Mouse (Mus musculus) B cell, adult 62 days (primary cell): ENCODE data around the gene Sned1. TPM values are rescaled to one million over a fixed set of nuclear protein-coding genes. Genes with fewer than 3 reads are reported as not detected.

Experiments
- total RNA-seq: library from RNA; stranded (reverse); gene quantifications from 4 replicates; pipeline ENCODE4 v1.2.4, GENCODE M21; 2023

Gene Sned1
- 0.43 to 2.4 TPM (median 1.1 TPM) in 4 replicates for total RNA-seq

GRCm38 (mm10) chr1:93235576-93236544 is at the start of gene Sned1:
Gene Sned1 (plus strand): TSS chr1:93235841.

GRCm38 (mm10) chr1:93305581-93306337 is 70.1 kb downstream of the Sned1 start, which contains the start of gene Mterf4:
Gene Mterf4 (minus strand): TSS chr1:93305915.

GRCm38 (mm10) chr1:93342648-93343503 is 107.2 kb downstream of the Sned1 start, which contains the start of the genes Ppp1r7 and Pask:
Gene Ppp1r7 (plus strand): TSS chr1:93342854.
Gene Pask (minus strand): TSS chr1:93343482.

Other genes with a start within 250 kb of the Sned1 start
- gene Aqp12, start 229.5 kb upstream of the Sned1 start, total RNA-seq: not detected in 4 replicates
- gene Kif1a, start 133.9 kb upstream of the Sned1 start, total RNA-seq: not detected in 4 replicates
- gene Agxt, start 100.6 kb upstream of the Sned1 start, total RNA-seq: not detected in 4 replicates
- gene 2310007B03Rik, start 74.9 kb upstream of the Sned1 start, total RNA-seq: not detected in 4 replicates
- not detected in 4 replicates for gene Crocc2, start 67.1 kb upstream of the Sned1 start, total RNA-seq
- gene Mterf4, start 70.1 kb downstream of the Sned1 start, total RNA-seq: 16.5 to 21.4 TPM (median 19.2 TPM) in 4 replicates
- gene Ppp1r7, start 107.0 kb downstream of the Sned1 start, total RNA-seq: 27.4 to 33.4 TPM (median 29.0 TPM) in 4 replicates
- 0.79 to 3.9 TPM (median 1.3 TPM) in 4 replicates for gene Pask, start 107.6 kb downstream of the Sned1 start, total RNA-seq
- gene Ano7, start 138.1 kb downstream of the Sned1 start, total RNA-seq: 0.18 to 1.1 TPM (median 0.88 TPM) in 4 replicates
- 119 to 141 TPM (median 126 TPM) in 4 replicates for gene Hdlbp, start 243.0 kb downstream of the Sned1 start, total RNA-seq